Mouse (Mus musculus) liver, embryonic 16.5 days (tissue): ENCODE data around the gene Csk. TPM values are rescaled to one million over a fixed set of nuclear protein-coding genes. Genes with fewer than 3 reads are reported as not detected.

Experiments used
- ATAC-seq: fragments of 200-750 bp; cut with Nextera tagmentation; 2 replicates; pipeline ENCODE4 v1.8.0; 2017; ENCODE audit warnings: low read depth, mild to moderate bottlenecking, moderate number of reproducible peaks, moderate library complexity
- H3K27ac ChIP-seq: fragments of 300-500 bp; sonication (generic); 2 replicates; pipeline ENCODE4 v1.5.1; 2014; ENCODE audit warnings: mild to moderate bottlenecking, low read length
- H3K27me3 ChIP-seq: fragments of 300-500 bp; sonication (generic); 2 replicates; pipeline ENCODE4 v1.6.1; 2014; ENCODE audit warnings: low read depth, low read length, mixed read lengths; ENCODE audit not compliant: control insufficient read depth, insufficient read depth
- H3K36me3 ChIP-seq: fragments of 300-500 bp; sonication (generic); 2 replicates; pipeline ENCODE4 v1.6.1; 2014; ENCODE audit warnings: mild to moderate bottlenecking; ENCODE audit not compliant: control insufficient read depth, insufficient read depth
- H3K4me1 ChIP-seq: fragments of 300-500 bp; sonication (generic); 2 replicates; pipeline ENCODE4 v1.6.1; 2014; ENCODE audit warnings: low read depth, low read length, mixed read lengths; ENCODE audit not compliant: control insufficient read depth
- H3K4me2 ChIP-seq: fragments of 300-500 bp; sonication (generic); 2 replicates; pipeline ENCODE4 v1.6.1; 2014; ENCODE audit warnings: low read depth, low read length, mixed read lengths
- H3K4me3 ChIP-seq: fragments of 300-500 bp; sonication (generic); 2 replicates; pipeline ENCODE4 v1.5.1; 2014; ENCODE audit warnings: low read depth, mild to moderate bottlenecking, low read length
- H3K9ac ChIP-seq: fragments of 300-500 bp; sonication (generic); 2 replicates; pipeline ENCODE4 v1.6.1; 2014; ENCODE audit warnings: low read depth, low read length
- H3K9me3 ChIP-seq: fragments of 300-500 bp; sonication (generic); replicated peaks from 2 replicates; pipeline ENCODE4 v1.6.1; 2016; ENCODE audit warnings: low read length; ENCODE audit not compliant: control insufficient read depth
- WGBS: fragments of 180-500 bp; shearing (Covaris S2); extraction: QIAGEN DNeasy Blood & Tissue Kit; methylation state at CpG from one replicate; pipeline ENCODE4 v1.1.7; 2014; ENCODE audit not compliant: insufficient replicate concordance; 5-methylcytosine and 5-hydroxymethylcytosine counted together
- polyA plus RNA-seq: library from polyadenylated mRNA; unstranded; fragments of >200 nt; fragmentation: Nextera tagmentation; extraction: Ambion mirVana; gene quantifications from 2 replicates; pipeline ENCODE4 v1.2.1, GENCODE M21; 2015

Csk gene
- polyA plus RNA-seq, 1 experiment from 2014 or later, result 13.5 TPM

- Histone ChIP-seq H3K36me3 (no peaks in the 10 kb centered on the region), H3K4me3 (peak overlapping the region; percentile 92), H3K4me2 (peak overlapping the region; percentile 94), H3K27ac (peak overlapping the region; percentile 97), H3K9ac (peak overlapping the region; percentile 99), H3K27me3 (no peaks in the 10 kb centered on the region), H3K9me3 (no peaks in the 10 kb centered on the region), H3K4me1 (peaks cover 80% of the 10 kb centered on the region)
- 6% methylated on average over 7 of the region's 7 CpGs for WGBS
- peak; percentile 20 for ATAC-seq
Measured at GRCm38 (mm10) chr9:57643856-57644180, 9.6 kb downstream of the Csk start.

- Histone ChIP-seq H3K9me3 (no peaks in the 10 kb centered on the region), H3K4me3 (peak overlapping the region; percentile 92), H3K4me1 (peaks cover 85% of the 10 kb centered on the region), H3K36me3 (no peaks in the 10 kb centered on the region), H3K27me3 (no peaks in the 10 kb centered on the region), H3K4me2 (peak overlapping the region; percentile 94), H3K9ac (peak overlapping the region; percentile 99), H3K27ac (peak overlapping the region; percentile 97)
- 9% methylated on average over 9 of the region's 9 CpGs for WGBS
- no peak for ATAC-seq
Measured at GRCm38 (mm10) chr9:57643169-57643855, 10.1 kb downstream of the Csk start.

DNA sequence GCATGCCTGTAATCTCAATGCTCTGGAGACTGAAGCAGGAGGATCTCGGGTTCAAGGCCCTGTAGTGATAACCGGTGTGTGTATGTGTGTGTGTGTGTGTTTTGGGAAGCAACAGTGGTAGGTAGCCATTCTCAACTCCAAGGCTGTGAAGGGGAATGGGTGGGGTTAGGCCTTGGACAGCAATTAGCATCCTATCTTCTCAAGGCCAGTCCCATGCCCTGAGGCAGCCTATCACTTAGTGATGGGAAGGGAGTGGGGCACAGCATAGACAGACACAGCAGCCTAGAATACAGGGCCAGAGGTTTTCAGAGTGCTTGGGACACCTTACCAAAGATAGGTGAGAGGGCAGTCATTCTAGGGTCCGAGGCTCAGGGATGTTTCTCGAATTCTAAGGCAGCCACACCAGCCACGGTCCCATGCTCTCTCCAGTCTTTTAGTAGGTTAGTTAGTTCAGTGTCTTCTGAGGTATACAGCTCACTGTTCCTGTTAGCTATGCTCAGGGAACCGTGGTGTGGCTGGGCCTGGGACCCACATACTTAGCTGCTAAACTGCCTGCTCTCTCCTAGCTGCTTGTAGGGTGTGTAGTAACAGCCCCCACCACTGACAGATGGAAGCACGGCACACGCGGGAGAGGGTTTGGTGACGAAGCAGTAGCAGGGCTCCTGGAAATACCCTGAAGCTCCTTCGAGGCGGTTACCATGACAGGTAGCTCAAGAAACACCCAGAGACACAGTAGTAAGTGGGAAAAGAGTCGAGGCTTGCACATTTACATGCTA is 11.5 kb downstream of the Csk start:
- 64% methylated on average over 13 of the region's 13 CpGs for WGBS
- peaks cover 93% of the 10 kb centered on the region for H3K4me1 ChIP-seq
- peak overlapping the region; percentile 33 for H3K27ac ChIP-seq
- H3K9ac ChIP-seq, result no peak overlapping the region; the same call in 1 of the 2 replicates
- no peaks in the 10 kb centered on the region for H3K27me3 ChIP-seq
- no peak overlapping the region for H3K4me3 ChIP-seq
- ATAC-seq, result no peak
- no peaks in the 10 kb centered on the region for H3K9me3 ChIP-seq
- H3K4me2 ChIP-seq, result no peak overlapping the region
- no peaks in the 10 kb centered on the region for H3K36me3 ChIP-seq

DNA sequence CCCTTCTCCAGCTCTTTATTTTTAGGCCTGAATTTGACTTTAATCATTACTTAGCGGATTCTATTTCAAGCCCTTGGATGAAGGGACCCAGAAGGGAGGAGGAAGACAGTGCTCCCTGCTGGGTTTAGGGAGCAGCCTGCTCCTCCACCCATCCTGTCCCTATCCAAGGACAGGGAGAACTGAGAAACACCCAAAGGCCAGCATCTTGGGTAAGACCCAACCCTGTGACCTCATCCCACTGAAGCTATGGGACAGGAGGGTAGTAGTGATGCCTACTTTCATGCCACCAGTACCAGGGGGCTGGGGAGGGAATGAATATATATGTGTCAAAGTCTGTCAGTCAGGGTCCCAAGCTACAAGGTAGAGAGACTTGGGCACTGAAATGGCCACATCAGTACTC is 12.4 kb downstream of the Csk start:
- Histone ChIP-seq H3K27me3 (no peaks in the 10 kb centered on the region), H3K36me3 (no peaks in the 10 kb centered on the region), H3K9ac (peak overlapping the region; percentile 52; the same call in 1 of the 2 replicates), H3K4me1 (peaks cover 88% of the 10 kb centered on the region), H3K4me2 (peak overlapping the region; percentile 59), H3K9me3 (no peaks in the 10 kb centered on the region), H3K27ac (peak overlapping the region; percentile 86), H3K4me3 (no peak overlapping the region)
- no peak for ATAC-seq
- WGBS, result 70% methylated on average over 1 of the region's 1 CpGs

DNA sequence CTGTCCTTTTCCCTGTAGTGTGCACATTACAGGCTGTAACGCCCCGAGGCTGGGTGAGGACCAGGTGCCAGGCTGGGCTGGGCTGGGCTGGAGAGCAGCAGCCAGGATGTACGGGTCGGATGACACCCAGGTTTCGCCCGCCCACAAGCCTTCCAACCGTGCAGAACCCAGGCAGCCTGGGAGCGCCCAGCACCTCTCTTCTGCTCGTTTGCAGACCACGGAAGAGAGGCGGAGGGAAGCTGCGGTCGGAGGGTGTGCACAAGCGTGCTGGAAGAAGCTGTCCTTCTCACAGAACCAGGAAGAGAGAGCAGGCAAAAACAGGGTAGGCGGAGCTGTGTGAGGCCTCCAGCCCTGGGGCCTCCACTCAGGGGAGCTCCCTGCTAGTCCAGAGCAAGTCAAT is 13.0 kb downstream of the Csk start:
- peak overlapping the region; percentile 52 for H3K9ac ChIP-seq
- peak overlapping the region; percentile 43 for H3K4me3 ChIP-seq
- 3% methylated on average over 15 of the region's 15 CpGs for WGBS
- no peaks in the 10 kb centered on the region for H3K9me3 ChIP-seq
- peak; percentile 37 for ATAC-seq
- H3K4me1 ChIP-seq, result peaks cover 83% of the 10 kb centered on the region
- no peaks in the 10 kb centered on the region for H3K36me3 ChIP-seq
- H3K27ac ChIP-seq, result peak overlapping the region; percentile 86
- no peaks in the 10 kb centered on the region for H3K27me3 ChIP-seq
- H3K4me2 ChIP-seq, result peak overlapping the region; percentile 59

DNA sequence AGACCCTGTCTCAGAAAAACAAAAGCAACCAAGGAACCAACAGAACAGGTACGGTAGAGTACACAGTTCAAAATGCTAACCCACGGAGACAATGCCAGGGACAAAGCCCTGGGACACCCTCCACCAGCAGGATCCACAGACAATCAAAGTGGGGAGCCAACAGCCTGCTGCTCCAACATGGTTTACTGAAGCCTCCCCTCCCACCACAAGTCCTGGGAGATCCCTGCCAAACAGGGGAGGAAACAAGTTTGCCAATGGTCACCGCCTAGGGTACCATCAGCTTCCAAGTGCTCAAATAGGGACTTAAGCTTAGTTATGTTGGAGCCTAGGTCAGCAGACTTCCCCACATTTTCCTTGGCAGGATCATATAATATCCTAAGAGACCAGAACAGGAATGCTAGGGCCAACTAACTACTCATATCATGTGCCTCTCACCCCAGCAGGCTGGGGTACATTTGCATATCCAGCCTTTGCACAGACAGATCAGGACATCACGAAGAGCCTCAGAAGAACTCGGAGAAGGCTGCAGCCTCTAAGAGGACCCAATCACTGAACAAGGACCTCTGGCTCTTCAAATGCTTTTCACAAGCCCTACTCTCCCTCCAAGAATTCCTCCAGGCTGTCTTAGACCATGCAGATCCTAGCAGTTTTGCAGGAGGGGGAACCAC is 13.6 kb downstream of the Csk start:
- 35% methylated on average over 5 of the region's 5 CpGs for WGBS
- H3K9me3 ChIP-seq, result no peaks in the 10 kb centered on the region
- no peaks in the 10 kb centered on the region for H3K27me3 ChIP-seq
- peak overlapping the region; percentile 53 for H3K9ac ChIP-seq
- H3K27ac ChIP-seq, result peak overlapping the region; percentile 86
- H3K4me2 ChIP-seq, result peak overlapping the region; percentile 59
- ATAC-seq, result no peak
- H3K4me3 ChIP-seq, result peak overlapping the region; percentile 43
- no peaks in the 10 kb centered on the region for H3K36me3 ChIP-seq
- peaks cover 85% of the 10 kb centered on the region for H3K4me1 ChIP-seq

DNA sequence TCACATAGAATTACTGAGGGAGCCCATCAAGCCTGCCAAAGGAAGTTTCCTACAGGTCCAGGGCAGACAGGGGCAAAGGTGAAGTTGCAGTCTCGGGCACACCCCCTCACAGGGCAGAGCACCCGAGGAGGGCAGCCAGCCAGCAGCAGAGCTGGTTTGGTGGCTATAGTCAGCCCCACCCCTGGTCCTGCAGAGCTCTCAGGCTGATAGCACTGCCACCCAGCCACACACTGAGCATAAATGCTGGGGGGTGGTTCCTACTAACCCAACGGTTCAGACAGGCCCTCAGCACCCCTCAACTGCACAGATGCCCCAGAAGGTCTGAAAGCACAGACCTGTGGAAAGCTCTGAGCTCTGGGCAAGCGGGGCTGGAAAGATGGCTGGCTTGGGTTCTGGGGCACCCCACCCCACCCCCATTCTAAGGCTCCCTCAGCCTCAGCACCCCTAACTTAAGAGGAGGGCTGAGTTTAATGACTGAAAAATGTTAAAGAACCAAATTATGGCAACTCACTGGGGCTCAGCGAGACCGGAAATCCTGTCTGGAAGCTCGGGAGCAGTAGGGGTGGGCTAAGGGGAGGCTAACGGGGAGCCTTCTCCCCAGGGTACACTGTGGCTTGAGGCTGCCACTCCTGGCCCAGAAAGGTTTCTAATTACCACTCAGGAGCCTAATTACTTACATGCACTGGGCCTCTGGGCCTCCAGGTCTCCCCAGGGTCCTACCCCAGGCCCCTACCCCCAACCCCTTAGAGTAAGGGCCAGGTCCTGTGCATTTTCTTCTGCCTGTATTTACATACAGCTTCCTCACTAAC is 14.6 kb downstream of the Csk start:
- Histone ChIP-seq H3K27ac (peak overlapping the region; percentile 86), H3K4me3 (no peak overlapping the region), H3K4me1 (peaks cover 82% of the 10 kb centered on the region), H3K36me3 (no peaks in the 10 kb centered on the region), H3K4me2 (peak overlapping the region; percentile 45), H3K27me3 (no peaks in the 10 kb centered on the region), H3K9me3 (no peaks in the 10 kb centered on the region), H3K9ac (peak overlapping the region; percentile 53; the same call in 1 of the 2 replicates)
- peak; percentile 83 for ATAC-seq
- 11% methylated on average over 8 of the region's 8 CpGs for WGBS

DNA sequence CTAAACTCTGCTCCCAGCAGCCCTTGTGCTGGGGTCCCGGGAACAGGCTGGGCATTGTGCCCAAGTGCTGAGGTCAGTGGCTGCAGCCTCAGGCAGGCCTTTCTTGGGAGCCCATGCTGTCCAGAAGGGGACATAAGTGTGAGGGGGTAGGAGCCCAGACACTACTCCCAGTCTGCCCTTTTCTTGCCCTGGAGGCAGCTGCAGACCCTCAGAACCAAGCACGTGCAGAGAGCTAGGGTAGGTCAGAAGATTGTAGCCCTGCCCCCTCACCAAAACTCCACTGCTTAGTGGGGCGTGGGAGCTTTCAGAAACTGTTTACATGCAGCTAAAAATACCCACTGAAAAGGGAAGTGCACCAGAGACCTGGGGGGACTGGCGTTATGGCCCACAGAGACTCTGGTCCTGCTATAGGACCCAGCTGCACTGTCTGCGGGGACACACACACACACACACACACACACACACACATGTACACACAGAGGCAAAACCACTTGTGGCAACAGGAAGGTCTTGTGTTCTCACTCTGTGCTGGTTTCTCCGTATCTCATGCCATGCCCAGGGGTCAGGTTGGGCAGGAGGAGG is 15.6 kb downstream of the Csk start:
- no peak overlapping the region for H3K4me3 ChIP-seq
- 8% methylated on average over 6 of the region's 6 CpGs for WGBS
- peak overlapping the region; percentile 86 for H3K27ac ChIP-seq
- peak overlapping the region; percentile 22; the same call in 1 of the 2 replicates for H3K9ac ChIP-seq
- no peaks in the 10 kb centered on the region for H3K9me3 ChIP-seq
- H3K4me2 ChIP-seq, result peak overlapping the region; percentile 45
- no peaks in the 10 kb centered on the region for H3K27me3 ChIP-seq
- ATAC-seq, result no peak; the same call in 1 of the 2 replicates
- no peaks in the 10 kb centered on the region for H3K36me3 ChIP-seq
- H3K4me1 ChIP-seq, result peaks cover 82% of the 10 kb centered on the region
